Mouse (Mus musculus): ENCODE results near the gene Efl1. TPM values are rescaled to one million over a fixed set of nuclear protein-coding genes. Genes with fewer than 3 reads are reported as not detected.

Gene Efl1
- polyA plus RNA-seq, 1 experiment from 2014 or later, result 8.6 TPM

DNA sequence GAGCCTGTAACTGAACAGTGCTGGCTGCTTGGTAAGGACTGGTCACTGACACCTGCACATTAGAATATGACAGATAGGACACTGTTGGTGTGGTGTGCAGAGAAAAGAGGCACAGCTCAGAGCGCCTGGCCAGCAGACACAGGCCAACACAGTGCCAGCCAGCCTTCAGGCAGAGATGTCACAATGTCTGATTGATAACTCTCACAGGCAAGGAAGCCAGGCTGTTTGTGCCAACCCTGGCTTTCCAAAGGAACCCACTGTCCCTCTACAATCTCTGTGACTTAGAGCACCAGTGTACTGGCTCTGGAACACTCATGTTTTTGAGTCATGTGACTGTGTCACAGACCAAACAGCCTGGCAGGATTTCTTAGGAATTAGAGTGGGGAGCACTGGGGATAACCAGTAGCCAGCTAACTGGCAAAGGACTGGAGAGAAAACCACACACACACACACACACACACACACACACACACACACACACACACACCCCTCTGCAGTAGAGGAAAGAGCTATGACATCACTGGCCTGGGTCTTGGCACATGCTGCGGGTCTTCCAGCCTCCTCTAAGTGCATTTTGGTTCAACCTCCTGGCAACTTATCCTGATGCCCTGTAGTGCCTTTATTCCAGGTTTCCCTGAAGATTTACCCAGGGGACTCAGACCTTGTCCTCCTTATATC is 137.7 kb downstream of the Efl1 start:
- Histone ChIP-seq H3K4me1 (replicated peaks) (no peaks in the 10 kb centered on the region), H3K4me3 (replicated peaks) (no peak overlapping the region), H3K27ac (replicated peaks) (no peak overlapping the region), H3K4me2 (no peak overlapping the region), H3K27me3 (no peaks in the 10 kb centered on the region), H3K9me3 (replicated peaks) (no peaks in the 10 kb centered on the region), H3K9ac (no peak overlapping the region), H3K36me3 (replicated peaks) (no peaks in the 10 kb centered on the region)
- WGBS (ENCODE audit: insufficient replicate concordance), result 57% methylated on average over 2 of the region's 2 CpGs
- no peak for ATAC-seq (ENCODE audit: insufficient read depth)

DNA sequence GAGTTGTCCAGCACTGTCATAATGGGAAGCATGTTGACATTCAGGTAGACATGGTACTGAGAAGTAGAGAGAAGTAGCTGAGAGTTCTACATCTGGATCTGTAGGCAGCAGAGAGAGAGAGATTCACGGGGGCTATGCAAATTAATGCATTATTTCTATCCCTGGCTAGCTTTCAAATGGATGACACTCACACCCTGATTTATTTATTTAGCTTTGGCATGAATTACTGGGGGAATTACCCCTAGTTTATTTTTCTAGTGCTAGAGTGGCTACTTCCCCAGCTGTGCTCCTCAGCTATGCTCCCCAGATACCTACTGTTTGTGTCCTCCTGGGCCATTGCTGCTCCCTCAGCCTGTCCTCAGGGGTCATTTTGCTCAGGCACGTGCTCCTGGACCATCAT is 144.2 kb downstream of the Efl1 start:
- 47% methylated on average over 2 of the region's 2 CpGs for WGBS (ENCODE audit: insufficient replicate concordance)
- Histone ChIP-seq H3K4me3 (replicated peaks) (no peak overlapping the region), H3K4me1 (replicated peaks) (no peaks in the 10 kb centered on the region), H3K27ac (replicated peaks) (no peak overlapping the region), H3K9ac (no peak overlapping the region), H3K9me3 (replicated peaks) (no peaks in the 10 kb centered on the region), H3K27me3 (no peaks in the 10 kb centered on the region), H3K4me2 (no peak overlapping the region), H3K36me3 (replicated peaks) (no peaks in the 10 kb centered on the region)
- ATAC-seq (ENCODE audit: insufficient read depth), result no peak

- H3K4me1 ChIP-seq (replicated peaks), result no peaks in the 10 kb centered on the region
- no peaks in the 10 kb centered on the region for H3K36me3 ChIP-seq (replicated peaks)
- no peaks in the 10 kb centered on the region for H3K27me3 ChIP-seq
- WGBS (ENCODE audit: insufficient replicate concordance), result 49% methylated on average over 1 of the region's 1 CpGs
- H3K4me3 ChIP-seq (replicated peaks), result no peak overlapping the region
- H3K9ac ChIP-seq, result no peak overlapping the region
- no peak overlapping the region for H3K4me2 ChIP-seq
- H3K9me3 ChIP-seq (replicated peaks), result no peaks in the 10 kb centered on the region
- ATAC-seq (ENCODE audit: insufficient read depth), result no peak
- no peak overlapping the region for H3K27ac ChIP-seq (replicated peaks)
Measured at GRCm38 (mm10) chr7:82793111-82793510, 144.7 kb downstream of the Efl1 start.

DNA sequence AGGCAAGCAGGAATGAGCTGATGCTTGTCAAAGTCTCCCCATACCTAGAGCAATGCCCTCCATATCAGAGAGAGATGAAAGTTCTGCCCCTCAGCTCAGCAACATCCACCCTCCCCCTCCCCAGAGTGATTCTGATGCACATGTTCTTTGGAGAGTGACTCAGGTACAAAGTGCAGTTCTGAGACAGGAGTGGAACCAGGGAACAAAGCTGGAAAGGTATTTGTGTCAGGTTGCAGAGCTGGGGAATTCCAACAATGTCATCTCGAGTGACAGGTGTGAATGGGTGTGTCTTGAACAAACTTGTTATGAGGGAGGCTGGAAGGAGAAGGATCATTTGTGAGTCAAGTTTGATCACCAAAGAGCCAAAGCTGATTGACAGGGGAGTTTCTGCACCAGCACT is 146.1 kb downstream of the Efl1 start:
- no peak for ATAC-seq (ENCODE audit: insufficient read depth)
- Histone ChIP-seq H3K4me2 (no peak overlapping the region), H3K4me3 (replicated peaks) (no peak overlapping the region)

DNA sequence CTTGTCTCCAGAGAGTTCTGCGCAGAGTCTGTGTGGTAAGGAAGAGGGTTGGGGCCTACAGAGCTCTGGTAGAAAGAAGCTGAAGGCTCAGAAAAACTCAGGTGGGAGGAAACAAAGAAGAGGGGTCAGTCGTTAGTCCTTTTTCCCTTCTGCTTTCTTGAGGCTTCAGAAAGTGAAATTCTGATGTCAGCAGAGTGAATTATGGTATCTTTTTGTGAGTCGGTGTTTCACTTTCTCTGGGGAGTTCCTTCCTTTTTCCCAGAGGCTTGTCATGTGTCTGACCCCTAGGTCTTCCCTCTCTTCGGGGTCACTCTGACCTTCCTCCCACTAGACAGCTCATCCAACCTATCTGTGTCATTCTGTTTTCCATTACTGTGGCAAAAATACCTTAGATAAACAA is 153.8 kb downstream of the Efl1 start:
- Histone ChIP-seq H3K4me3 (replicated peaks) (no peak overlapping the region), H3K9ac (no peak overlapping the region), H3K4me1 (replicated peaks) (no peaks in the 10 kb centered on the region), H3K27ac (replicated peaks) (no peak overlapping the region), H3K27me3 (no peaks in the 10 kb centered on the region), H3K9me3 (replicated peaks) (no peaks in the 10 kb centered on the region), H3K4me2 (no peak overlapping the region), H3K36me3 (replicated peaks) (no peaks in the 10 kb centered on the region)
- no peak for ATAC-seq (ENCODE audit: insufficient read depth)
- 27% methylated on average over 4 of the region's 4 CpGs for WGBS (ENCODE audit: insufficient replicate concordance)

More for the DNA sequence above, 146.1 kb downstream of the Efl1 start:
- Histone ChIP-seq H3K27me3 (no peaks in the 10 kb centered on the region), H3K4me1 (replicated peaks) (no peaks in the 10 kb centered on the region), H3K9ac (no peak overlapping the region), H3K9me3 (replicated peaks) (no peaks in the 10 kb centered on the region), H3K36me3 (replicated peaks) (no peaks in the 10 kb centered on the region), H3K27ac (replicated peaks) (no peak overlapping the region)
- 31% methylated on average over 1 of the region's 1 CpGs for WGBS (ENCODE audit: insufficient replicate concordance)

GRCm38 (mm10) chr7:82808257-82808656 is 159.8 kb downstream of the Efl1 start:
- Histone ChIP-seq H3K9me3 (replicated peaks) (no peaks in the 10 kb centered on the region), H3K36me3 (replicated peaks) (no peaks in the 10 kb centered on the region), H3K27ac (replicated peaks) (no peak overlapping the region), H3K4me2 (no peak overlapping the region), H3K4me3 (replicated peaks) (no peak overlapping the region), H3K9ac (no peak overlapping the region), H3K27me3 (no peaks in the 10 kb centered on the region), H3K4me1 (replicated peaks) (no peaks in the 10 kb centered on the region)
- WGBS (ENCODE audit: insufficient replicate concordance), result 60% methylated on average over 4 of the region's 4 CpGs
- ATAC-seq (ENCODE audit: insufficient read depth), result no peak

DNA sequence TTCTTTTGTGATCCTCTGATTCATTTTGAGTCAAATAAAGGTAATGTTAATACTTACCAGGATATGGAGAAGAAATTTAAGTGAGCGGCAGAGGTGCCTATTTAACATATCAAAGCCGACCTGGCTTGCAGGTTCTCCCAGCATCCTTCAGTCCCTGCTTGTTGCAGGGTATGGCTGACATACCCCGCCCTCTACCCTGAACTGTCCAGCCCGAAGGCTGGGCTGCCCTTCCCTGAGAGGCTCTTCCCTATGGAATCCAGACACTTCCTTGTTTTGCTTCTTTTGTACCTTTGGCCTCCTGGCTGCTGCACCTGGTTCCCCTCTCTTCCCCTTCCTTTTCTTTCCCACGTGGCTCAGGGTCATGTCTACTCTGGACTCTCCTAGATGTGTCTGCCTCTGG is 160.7 kb downstream of the Efl1 start:
- no peak for ATAC-seq (ENCODE audit: insufficient read depth)
- Histone ChIP-seq H3K27me3 (no peaks in the 10 kb centered on the region), H3K9me3 (replicated peaks) (no peaks in the 10 kb centered on the region), H3K4me1 (replicated peaks) (no peaks in the 10 kb centered on the region), H3K4me3 (replicated peaks) (no peak overlapping the region), H3K36me3 (replicated peaks) (no peaks in the 10 kb centered on the region), H3K9ac (no peak overlapping the region), H3K4me2 (no peak overlapping the region), H3K27ac (replicated peaks) (no peak overlapping the region)
- 49% methylated on average over 5 of the region's 5 CpGs for WGBS (ENCODE audit: insufficient replicate concordance)

GRCm38 (mm10) chr7:82810799-82811139 is 162.4 kb downstream of the Efl1 start:
- no peak overlapping the region for H3K9ac ChIP-seq
- H3K4me3 ChIP-seq (replicated peaks), result no peak overlapping the region
- H3K27ac ChIP-seq (replicated peaks), result no peak overlapping the region
- H3K36me3 ChIP-seq (replicated peaks), result no peaks in the 10 kb centered on the region
- no peaks in the 10 kb centered on the region for H3K4me1 ChIP-seq (replicated peaks)
- ATAC-seq (ENCODE audit: insufficient read depth), result no peak
- no peaks in the 10 kb centered on the region for H3K9me3 ChIP-seq (replicated peaks)
- H3K4me2 ChIP-seq, result no peak overlapping the region
- 52% methylated on average over 5 of the region's 5 CpGs for WGBS (ENCODE audit: insufficient replicate concordance)
- no peaks in the 10 kb centered on the region for H3K27me3 ChIP-seq

DNA sequence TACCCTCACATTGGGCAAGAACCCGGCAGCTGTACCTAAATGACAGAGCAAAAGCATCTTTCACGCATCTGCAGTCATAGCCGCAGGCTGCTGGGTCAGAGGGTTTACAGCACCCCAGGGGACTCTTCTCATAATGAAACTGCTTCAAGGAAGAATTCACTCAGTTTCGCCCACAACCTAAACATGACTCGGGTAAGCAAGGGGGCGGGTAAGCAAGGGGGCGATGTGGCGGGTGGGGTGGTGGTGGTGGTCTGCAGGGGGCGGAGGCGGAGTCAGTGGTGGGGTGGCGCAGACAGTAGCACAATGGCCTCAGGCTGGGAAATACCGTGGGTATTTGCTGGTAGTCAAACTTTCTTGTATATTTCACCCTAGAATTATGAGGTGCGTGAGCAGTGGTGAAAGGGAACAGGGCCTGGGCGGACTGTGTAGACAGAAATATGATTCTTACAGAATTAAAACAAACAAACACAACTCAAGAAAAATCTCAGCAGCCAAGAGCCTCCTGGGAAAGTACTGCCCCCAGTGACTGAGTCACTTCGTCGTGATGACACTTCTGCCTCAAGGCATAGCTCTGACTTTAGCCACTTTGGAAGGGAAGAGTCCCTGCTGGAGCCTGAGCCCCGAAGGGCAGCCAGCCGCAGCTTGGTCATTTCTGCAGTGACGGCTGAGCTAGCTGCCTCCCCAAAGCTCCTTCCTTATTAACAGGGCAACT is 162.9 kb downstream of the Efl1 start:
- Histone ChIP-seq H3K4me2 (no peak overlapping the region), H3K4me3 (replicated peaks) (no peak overlapping the region), H3K9me3 (replicated peaks) (no peaks in the 10 kb centered on the region), H3K36me3 (replicated peaks) (no peaks in the 10 kb centered on the region), H3K27ac (replicated peaks) (no peak overlapping the region), H3K9ac (no peak overlapping the region), H3K4me1 (replicated peaks) (no peaks in the 10 kb centered on the region), H3K27me3 (no peaks in the 10 kb centered on the region)
- 47% methylated on average over 19 of the region's 19 CpGs for WGBS (ENCODE audit: insufficient replicate concordance)
- ATAC-seq (ENCODE audit: insufficient read depth), result no peak

- Histone ChIP-seq H3K4me2 (no peak overlapping the region), H3K27ac (replicated peaks) (no peak overlapping the region), H3K9me3 (replicated peaks) (no peaks in the 10 kb centered on the region), H3K9ac (no peak overlapping the region), H3K4me3 (replicated peaks) (no peak overlapping the region), H3K4me1 (replicated peaks) (no peaks in the 10 kb centered on the region), H3K36me3 (replicated peaks) (no peaks in the 10 kb centered on the region), H3K27me3 (no peaks in the 10 kb centered on the region)
- WGBS (ENCODE audit: insufficient replicate concordance), result 71% methylated on average over 19 of the region's 19 CpGs
- no peak for ATAC-seq (ENCODE audit: insufficient read depth)
Measured at GRCm38 (mm10) chr7:82812186-82813155, 164.1 kb downstream of the Efl1 start.

DNA sequence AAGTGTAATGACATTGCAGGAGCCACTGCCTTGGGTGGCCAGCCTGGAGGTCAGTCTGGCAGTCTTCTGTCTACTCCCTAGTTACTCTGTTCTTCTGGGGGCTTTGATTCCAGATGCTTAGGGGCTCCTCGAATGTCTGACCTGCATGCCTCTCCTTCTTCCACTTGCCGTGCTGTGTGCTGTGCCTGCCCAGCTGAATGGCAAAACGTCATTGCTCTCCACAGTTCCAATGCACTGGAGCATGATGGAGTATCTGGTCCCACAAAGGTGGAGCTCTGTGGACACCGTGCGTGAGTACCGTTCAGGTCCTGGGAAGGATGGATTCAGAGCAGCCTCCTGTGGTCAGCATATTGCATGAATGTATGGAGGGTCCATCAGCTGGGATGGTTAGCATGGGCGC is 171.1 kb downstream of the Efl1 start:
- Histone ChIP-seq H3K27ac (replicated peaks) (no peak overlapping the region), H3K4me2 (no peak overlapping the region), H3K36me3 (replicated peaks) (no peaks in the 10 kb centered on the region), H3K9ac (no peak overlapping the region), H3K9me3 (replicated peaks) (no peaks in the 10 kb centered on the region), H3K4me3 (replicated peaks) (no peak overlapping the region), H3K27me3 (no peaks in the 10 kb centered on the region), H3K4me1 (replicated peaks) (no peaks in the 10 kb centered on the region)
- WGBS (ENCODE audit: insufficient replicate concordance), result 68% methylated on average over 7 of the region's 7 CpGs
- no peak for ATAC-seq (ENCODE audit: insufficient read depth)
